Mouse (Mus musculus) hindbrain, postnatal 0 days (tissue): ENCODE measurements around the gene Iars. TPM values are rescaled to one million over a fixed set of nuclear protein-coding genes. Genes with fewer than 3 reads are reported as not detected.

Source experiments
- ATAC-seq: fragments of 200-750 bp; cut with Nextera tagmentation; 2 replicates; pipeline ENCODE4 v1.8.0; 2017; ENCODE audit warnings: mild to moderate bottlenecking, moderate TSS enrichment, moderate library complexity
- DNase-seq: peaks from one replicate; pipeline ENCODE4 v3.0.0-alpha.2; 2015; ENCODE audit warnings: low spot score
- H3K27ac ChIP-seq: fragments of 300-500 bp; sonication (generic); 2 replicates; pipeline ENCODE4 v1.5.1; 2014; ENCODE audit warnings: mild to moderate bottlenecking
- H3K27me3 ChIP-seq: fragments of 300-500 bp; sonication (generic); 2 replicates; pipeline ENCODE4 v1.6.1; 2014; ENCODE audit warnings: low read length, mixed read lengths; ENCODE audit not compliant: insufficient read depth
- H3K36me3 ChIP-seq: fragments of 300-500 bp; sonication (generic); 2 replicates; pipeline ENCODE4 v1.6.1; 2014; ENCODE audit warnings: low read length, mixed read lengths; ENCODE audit not compliant: insufficient read depth
- H3K4me1 ChIP-seq: fragments of 300-500 bp; sonication (generic); 2 replicates; pipeline ENCODE4 v1.6.1; 2014; ENCODE audit warnings: antibody characterized with exemption, low read length, mixed read lengths; ENCODE audit not compliant: insufficient read depth
- H3K4me2 ChIP-seq: fragments of 300-500 bp; sonication (generic); 2 replicates; pipeline ENCODE4 v1.6.1; 2014; ENCODE audit warnings: low read depth, mild to moderate bottlenecking, low read length, moderate library complexity, mixed read lengths
- H3K4me3 ChIP-seq: fragments of 300-500 bp; sonication (generic); 2 replicates; pipeline ENCODE4 v1.5.1; 2014; ENCODE audit warnings: low read length
- H3K9ac ChIP-seq: fragments of 300-500 bp; sonication (generic); replicated peaks from 2 replicates; pipeline ENCODE4 v1.6.1; 2014; ENCODE audit warnings: mild to moderate bottlenecking, low read length, moderate library complexity, mixed read lengths
- H3K9me3 ChIP-seq: fragments of 300-500 bp; sonication (generic); 2 replicates; pipeline ENCODE4 v1.6.1; 2016; ENCODE audit warnings: low read length, mixed read lengths
- CTCF ChIP-seq: IDR thresholded peaks from 2 replicates; pipeline ENCODE4 v1.5.1; 2016; ENCODE audit warnings: antibody characterized with exemption, control low read depth, low read depth
- WGBS: fragments of 180-500 bp; shearing (Covaris S2); extraction: QIAGEN DNeasy Blood & Tissue Kit; methylation state at CpG from one replicate; pipeline ENCODE4 v1.1.7; 2014; 5-methylcytosine and 5-hydroxymethylcytosine counted together
- polyA plus RNA-seq: library from polyadenylated mRNA; unstranded; fragments of >200 nt; fragmentation: Nextera tagmentation; extraction: Ambion mirVana; gene quantifications from 2 replicates; pipeline ENCODE4 v1.2.1, GENCODE M21; 2015
- total RNA-seq: library from RNA; depleted of rRNA; stranded (reverse); fragments of >200 nt; gene quantifications from 2 replicates; pipeline ENCODE4 v1.2.3, GENCODE M21; 2014

Iars gene
- total and polyA plus RNA-seq, 2 experiments from 2014 or later: 22.8 to 29.2 TPM

DNA sequence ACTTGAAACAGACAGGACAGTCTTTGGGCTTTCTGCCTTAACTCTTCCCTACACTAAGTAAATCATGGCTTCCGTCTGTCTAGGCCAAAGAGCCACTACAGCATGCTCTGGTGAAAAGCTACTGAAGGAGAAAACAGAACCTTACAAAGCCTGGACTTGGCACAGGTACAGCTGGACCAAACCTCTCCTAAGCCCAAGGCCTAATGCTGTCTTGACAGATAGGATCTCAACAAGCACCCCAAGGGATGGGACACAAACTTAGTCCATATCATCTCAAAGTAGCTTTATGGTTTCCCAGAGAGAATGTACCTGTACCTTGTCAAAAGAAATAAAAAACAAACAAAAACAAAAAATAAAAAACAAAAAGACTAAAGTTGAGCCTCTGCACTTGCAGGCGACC, 54.5 kb downstream of the Iars start:
- no peak overlapping the region for H3K4me3 ChIP-seq
- ATAC-seq: no peak
- no peak overlapping the region for H3K27ac ChIP-seq
- no peak for DNase-seq
- H3K4me1 ChIP-seq: no peaks in the 10 kb centered on the region
- H3K27me3 ChIP-seq: no peaks in the 10 kb centered on the region
- no peak overlapping the region for H3K9ac ChIP-seq
- TF ChIP-seq CTCF: no peak
- no peak overlapping the region for H3K4me2 ChIP-seq
- WGBS: 88% methylated on average over 2 of the region's 2 CpGs
- H3K36me3 ChIP-seq: peaks cover 41% of the 10 kb centered on the region
- no peaks in the 10 kb centered on the region for H3K9me3 ChIP-seq

DNA sequence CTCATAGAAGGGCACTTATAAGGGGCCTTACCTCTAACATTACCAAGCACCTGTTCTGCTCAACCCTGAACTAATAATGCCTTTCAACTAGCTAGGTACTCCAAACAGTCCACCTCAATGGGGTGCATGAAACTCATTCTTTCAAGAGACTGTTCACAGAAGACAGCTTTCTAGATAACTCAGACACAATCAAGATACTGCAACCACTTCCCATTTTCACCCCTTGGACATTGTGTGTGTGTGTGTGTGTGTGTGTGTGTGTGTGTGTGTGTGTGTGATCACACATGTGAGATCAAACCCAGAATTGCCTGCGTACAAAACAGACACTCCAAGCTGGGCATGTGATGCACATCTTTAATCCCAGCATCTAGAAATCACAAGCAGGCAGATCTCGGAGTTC, 56.1 kb downstream of the Iars start:
- Histone ChIP-seq H3K9ac (no peak overlapping the region), H3K4me1 (no peaks in the 10 kb centered on the region), H3K4me2 (no peak overlapping the region), H3K4me3 (no peak overlapping the region), H3K27ac (no peak overlapping the region), H3K27me3 (no peaks in the 10 kb centered on the region), H3K36me3 (peaks cover 26% of the 10 kb centered on the region), H3K9me3 (no peaks in the 10 kb centered on the region)
- TF ChIP-seq CTCF: no peak
- DNase-seq: no peak
- 97% methylated on average over 2 of the region's 2 CpGs for WGBS
- ATAC-seq: no peak

DNA sequence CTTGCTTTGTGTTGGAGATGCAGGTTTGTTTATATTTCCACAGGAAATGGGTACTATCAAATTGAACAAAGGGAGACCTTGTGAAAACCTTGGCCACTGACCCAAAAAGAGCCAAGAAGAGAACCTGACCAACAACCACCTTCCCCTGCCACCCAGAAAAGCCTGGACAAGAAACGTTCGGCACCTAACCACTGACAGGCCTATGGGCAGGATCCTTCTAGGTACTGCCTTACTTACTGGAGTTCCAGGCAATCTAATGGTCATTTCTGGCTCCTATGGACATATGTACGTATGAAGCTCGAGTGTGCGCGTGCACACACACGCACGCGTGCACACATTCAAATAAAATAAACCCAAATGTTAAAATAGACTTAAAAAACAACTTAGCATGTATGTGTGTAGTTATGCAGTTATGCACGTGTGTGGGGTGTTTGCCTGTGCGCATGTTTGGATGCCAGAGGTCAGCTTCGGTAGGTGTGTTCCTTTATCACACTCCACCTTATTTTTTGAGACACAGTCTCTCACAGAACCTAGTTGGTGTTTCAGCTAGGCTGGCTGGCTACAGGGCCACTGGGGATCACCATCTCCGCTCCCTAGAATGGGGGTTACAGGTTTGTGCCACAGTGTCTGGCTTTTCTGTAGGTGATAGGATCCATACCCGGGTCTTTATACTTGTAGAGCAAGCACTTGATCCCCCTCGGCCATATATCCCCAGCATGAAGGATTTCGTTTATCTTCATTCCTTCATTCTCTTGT, 59.6 kb downstream of the Iars start:
- no peaks in the 10 kb centered on the region for H3K9me3 ChIP-seq
- no peaks in the 10 kb centered on the region for H3K27me3 ChIP-seq
- no peaks in the 10 kb centered on the region for H3K4me1 ChIP-seq
- 93% methylated on average over 16 of the region's 16 CpGs for WGBS
- TF ChIP-seq CTCF: no peak
- ATAC-seq (no peak), DNase-seq (no peak)
- no peak overlapping the region for H3K9ac ChIP-seq
- no peak overlapping the region for H3K4me3 ChIP-seq
- H3K36me3 ChIP-seq: no peaks in the 10 kb centered on the region
- no peak overlapping the region for H3K4me2 ChIP-seq
- H3K27ac ChIP-seq: no peak overlapping the region

DNA sequence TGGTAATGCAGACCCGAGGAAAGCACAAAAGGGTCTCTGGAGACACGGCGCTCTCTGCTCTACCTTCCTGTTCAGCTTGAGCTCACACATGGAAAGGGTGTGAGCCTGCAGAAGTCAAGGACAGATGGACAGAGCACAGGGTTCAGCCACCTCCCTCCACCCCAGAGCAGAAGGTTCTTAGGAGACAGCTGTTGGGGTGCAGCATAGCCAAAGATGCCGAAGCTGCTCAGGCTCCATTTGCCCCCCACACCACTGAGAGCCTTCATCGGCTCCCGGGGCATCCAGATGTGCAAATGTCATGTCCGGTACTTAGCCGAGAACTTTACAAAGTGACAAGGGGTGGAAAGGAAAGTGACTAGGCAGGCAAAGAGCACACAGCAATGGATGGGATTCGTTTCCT, 74.7 kb downstream of the Iars start:
- Histone ChIP-seq H3K27ac (no peak overlapping the region), H3K9me3 (no peaks in the 10 kb centered on the region), H3K36me3 (no peaks in the 10 kb centered on the region), H3K4me1 (no peaks in the 10 kb centered on the region), H3K27me3 (no peaks in the 10 kb centered on the region), H3K4me2 (no peak overlapping the region), H3K9ac (no peak overlapping the region), H3K4me3 (no peak overlapping the region)
- no peak for TF ChIP-seq CTCF
- DNase-seq (no peak), ATAC-seq (no peak)
- 86% methylated on average over 9 of the region's 9 CpGs for WGBS

DNA sequence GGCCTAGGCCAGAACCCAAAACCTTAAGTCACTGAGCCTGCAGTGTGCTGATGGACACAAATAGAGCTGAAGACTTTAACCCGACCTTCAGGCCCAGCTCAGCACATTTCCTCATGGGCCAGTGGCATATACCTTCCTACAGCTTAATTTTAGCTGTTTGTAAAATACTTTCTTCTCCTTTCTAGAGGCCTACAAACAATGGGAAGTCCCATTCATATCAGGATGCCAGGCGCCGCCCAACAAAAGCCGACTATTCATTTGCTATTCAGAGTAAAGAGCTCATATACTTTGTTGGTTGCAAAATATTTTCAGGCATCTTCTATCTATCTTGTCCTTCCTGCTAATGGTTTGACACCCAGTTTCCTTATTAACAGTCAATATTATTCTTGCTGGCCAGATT, 76.1 kb downstream of the Iars start:
- ATAC-seq (no peak), DNase-seq (no peak)
- no peak overlapping the region for H3K9ac ChIP-seq
- no peak overlapping the region for H3K27ac ChIP-seq
- H3K9me3 ChIP-seq: no peaks in the 10 kb centered on the region
- no peaks in the 10 kb centered on the region for H3K36me3 ChIP-seq
- no peaks in the 10 kb centered on the region for H3K27me3 ChIP-seq
- no peak overlapping the region for H3K4me2 ChIP-seq
- 86% methylated on average over 4 of the region's 4 CpGs for WGBS
- H3K4me1 ChIP-seq: no peaks in the 10 kb centered on the region
- TF ChIP-seq CTCF: no peak
- no peak overlapping the region for H3K4me3 ChIP-seq

DNA sequence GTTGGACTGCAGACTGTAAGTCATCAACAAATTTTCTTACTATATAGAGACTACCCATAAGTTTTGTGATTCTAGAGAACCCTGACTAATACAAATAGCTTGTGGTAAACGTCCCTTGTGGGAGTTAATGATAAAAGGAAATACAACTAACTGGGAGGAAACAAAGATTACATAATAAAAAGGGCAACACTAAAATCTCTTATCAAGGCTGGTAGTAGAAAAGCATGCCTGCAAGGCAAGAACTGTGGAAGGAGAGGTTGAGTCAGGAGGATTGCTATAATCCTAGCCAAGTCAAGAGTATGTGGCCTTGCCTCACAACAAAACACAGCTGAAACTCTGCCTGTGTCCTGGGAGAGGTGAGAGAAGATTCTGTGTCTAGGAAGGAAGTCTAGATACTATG, 78.8 kb downstream of the Iars start:
- H3K4me3 ChIP-seq: no peak overlapping the region
- no peak overlapping the region for H3K9ac ChIP-seq
- 62% methylated on average over 1 of the region's 1 CpGs for WGBS
- no peak for DNase-seq
- H3K36me3 ChIP-seq: no peaks in the 10 kb centered on the region
- H3K4me2 ChIP-seq: no peak overlapping the region
- no peaks in the 10 kb centered on the region for H3K4me1 ChIP-seq
- TF ChIP-seq CTCF: no peak
- no peak overlapping the region for H3K27ac ChIP-seq
- no peaks in the 10 kb centered on the region for H3K27me3 ChIP-seq
- H3K9me3 ChIP-seq: no peaks in the 10 kb centered on the region
- no peak for ATAC-seq

DNA sequence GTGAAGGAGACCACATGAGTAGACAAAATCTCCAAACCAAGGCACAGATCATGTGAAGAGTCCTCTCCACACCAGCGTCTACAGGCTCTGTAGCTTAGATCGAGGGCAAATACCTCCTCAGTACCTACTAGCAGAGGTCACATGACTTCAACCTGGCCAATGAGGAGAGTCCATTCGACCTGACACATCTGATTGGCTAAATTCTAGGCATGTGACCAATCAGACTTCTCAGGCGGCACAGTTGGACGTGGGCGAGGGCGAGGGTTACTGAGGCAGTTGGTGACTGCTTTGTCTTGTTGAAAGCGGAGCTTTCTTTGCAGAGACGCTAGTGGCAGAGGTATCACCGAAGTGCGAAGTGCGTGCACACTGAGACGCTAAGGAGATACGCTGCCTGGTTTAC, 80.3 kb downstream of the Iars start:
- Histone ChIP-seq H3K9ac (no peak overlapping the region), H3K9me3 (no peaks in the 10 kb centered on the region), H3K36me3 (no peaks in the 10 kb centered on the region), H3K27ac (no peak overlapping the region), H3K4me3 (no peak overlapping the region), H3K4me1 (no peaks in the 10 kb centered on the region), H3K27me3 (no peaks in the 10 kb centered on the region), H3K4me2 (no peak overlapping the region)
- no peak for TF ChIP-seq CTCF
- WGBS: 88% methylated on average over 14 of the region's 14 CpGs
- DNase-seq (no peak), ATAC-seq (no peak)
